Mouse (Mus musculus) bone marrow macrophage, adult 2 months (primary cell): ENCODE measurements around the gene Dnaaf5. TPM values are rescaled to one million over a fixed set of nuclear protein-coding genes. Genes with fewer than 3 reads are reported as not detected.

Experiments
- H3K27ac ChIP-seq: 2 replicates; pipeline ENCODE4 v1.5.1; 2012; ENCODE audit warnings: low read depth, low read length; ENCODE audit not compliant: insufficient read depth
- H3K4me1 ChIP-seq: 2 replicates; pipeline ENCODE4 v1.6.1; 2012; ENCODE audit warnings: low read length; ENCODE audit not compliant: control insufficient read depth, insufficient read depth
- H3K4me3 ChIP-seq: 2 replicates; pipeline ENCODE4 v1.5.1; 2012; ENCODE audit warnings: mild to moderate bottlenecking, low read length, moderate library complexity; ENCODE audit not compliant: insufficient read depth
- CTCF ChIP-seq: IDR thresholded peaks from 2 replicates; pipeline ENCODE4 v1.5.1; 2012; ENCODE audit warnings: low read depth, mild to moderate bottlenecking, low read length, moderate library complexity
- POLR2A ChIP-seq: IDR thresholded peaks from 2 replicates; pipeline ENCODE4 v1.6.1; 2012; ENCODE audit warnings: mild to moderate bottlenecking, low read depth, low read length, borderline replicate concordance
- polyA plus RNA-seq: library from polyadenylated mRNA; stranded (reverse); fragments of >200 nt; gene quantifications from 2 replicates; pipeline ENCODE4 v1.2.4, GENCODE M21; 2012; ENCODE audit not compliant: missing spikeins, insufficient read depth, insufficient read length

Dnaaf5 gene
- polyA plus RNA-seq, 1 experiment, result 7.5 TPM

- H3K4me1 ChIP-seq, result peaks cover 8% of the 10 kb centered on the region
- no peak overlapping the region for H3K4me3 ChIP-seq
- H3K27ac ChIP-seq, result no peak overlapping the region
- TF ChIP-seq CTCF (no peak), POLR2A (no peak)
These were observed 11.0 kb upstream of the Dnaaf5 start for GRCm38 (mm10) chr5:139138926-139139472.

GRCm38 (mm10) chr5:139140589-139140988, 9.4 kb upstream of the Dnaaf5 start:
- Histone ChIP-seq H3K27ac (no peak overlapping the region), H3K4me3 (no peak overlapping the region), H3K4me1 (peaks cover 8% of the 10 kb centered on the region)
- TF ChIP-seq POLR2A, result no peak
- no peak for TF ChIP-seq CTCF

- H3K4me3 ChIP-seq, result no peak overlapping the region
- H3K4me1 ChIP-seq, result peaks cover 8% of the 10 kb centered on the region
- no peak overlapping the region for H3K27ac ChIP-seq
- TF ChIP-seq CTCF (no peak), POLR2A (no peak)
These were observed 8.7 kb upstream of the Dnaaf5 start for GRCm38 (mm10) chr5:139141326-139141725.

- Histone ChIP-seq H3K4me3 (no peak overlapping the region), H3K27ac (no peak overlapping the region), H3K4me1 (peaks cover 14% of the 10 kb centered on the region)
- no peak for TF ChIP-seq POLR2A
- no peak for TF ChIP-seq CTCF
These were observed 6.1 kb upstream of the Dnaaf5 start for GRCm38 (mm10) chr5:139143890-139144289.

GRCm38 (mm10) chr5:139145726-139146125, 4.3 kb upstream of the Dnaaf5 start:
- Histone ChIP-seq H3K27ac (no peak overlapping the region), H3K4me1 (peaks cover 11% of the 10 kb centered on the region), H3K4me3 (no peak overlapping the region)
- TF ChIP-seq POLR2A (no peak), CTCF (no peak)

GRCm38 (mm10) chr5:139146476-139147075, 3.4 kb upstream of the Dnaaf5 start:
- H3K4me1 ChIP-seq, result peaks cover 11% of the 10 kb centered on the region
- H3K27ac ChIP-seq, result no peak overlapping the region
- H3K4me3 ChIP-seq, result no peak overlapping the region
- no peak for TF ChIP-seq CTCF
- TF ChIP-seq POLR2A, result no peak

GRCm38 (mm10) chr5:139147178-139148078, 2.6 kb upstream of the Dnaaf5 start:
- Histone ChIP-seq H3K4me3 (no peak overlapping the region), H3K27ac (no peak overlapping the region), H3K4me1 (peaks cover 11% of the 10 kb centered on the region)
- TF ChIP-seq CTCF (no peak), POLR2A (no peak)

- peak overlapping the region; percentile 61 for H3K4me3 ChIP-seq
- H3K4me1 ChIP-seq, result peaks cover 11% of the 10 kb centered on the region
- H3K27ac ChIP-seq, result no peak overlapping the region
- no peak for TF ChIP-seq CTCF
- TF ChIP-seq POLR2A, result no peak
These were observed 884 bp upstream of the Dnaaf5 start for GRCm38 (mm10) chr5:139149006-139149672.

- no peak for TF ChIP-seq POLR2A
- no peak for TF ChIP-seq CTCF
- Histone ChIP-seq H3K4me3 (peak overlapping the region; percentile 92), H3K27ac (no peak overlapping the region), H3K4me1 (peaks cover 11% of the 10 kb centered on the region)
These were observed 594 bp downstream of the Dnaaf5 start for GRCm38 (mm10) chr5:139150603-139151031.

- no peaks in the 10 kb centered on the region for H3K4me1 ChIP-seq
These were observed 10.9 kb downstream of the Dnaaf5 start for GRCm38 (mm10) chr5:139160899-139161298.

More at GRCm38 (mm10) chr5:139160899-139161298, 10.9 kb downstream of the Dnaaf5 start:
- Histone ChIP-seq H3K27ac (no peak overlapping the region), H3K4me3 (no peak overlapping the region)
- TF ChIP-seq POLR2A (no peak), CTCF (no peak)
